Mouse (Mus musculus): ENCODE data around the gene Mtap.

GRCm38 (mm10) chr4:89209310-89209709 is 72.4 kb downstream of the Mtap start:
- TF ChIP-seq GATA1 (IDR thresholded peaks at IDR 0.05; ENCODE audit: borderline replicate concordance, low read length) (no peak), FLI1 (IDR thresholded peaks at IDR 0.05; ENCODE audit: low read length) (no peak)

All from megakaryocyte, embryonic 14.5 days (primary cell).